In the genomic region with DNA sequence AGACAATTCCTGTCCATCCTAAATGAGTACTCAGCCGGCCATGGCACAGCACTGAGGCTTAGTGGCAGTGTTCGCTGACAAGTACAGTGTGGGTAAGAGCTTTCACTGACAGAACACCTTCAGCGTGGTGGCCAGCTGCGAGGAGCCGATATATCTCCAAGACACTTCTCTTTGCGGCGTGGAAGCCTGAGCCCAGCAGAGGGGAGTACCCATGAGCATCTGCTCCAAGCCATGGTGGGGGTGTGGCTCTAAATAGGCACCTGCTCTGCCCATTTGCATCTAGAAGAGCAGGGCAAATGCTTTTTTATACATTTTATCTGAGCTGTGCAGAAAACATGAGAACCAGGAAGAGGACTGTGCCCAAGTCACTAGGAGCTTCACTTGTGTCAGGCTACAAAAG, we compare ENCODE assay signal across 17 mouse cellular contexts. TPM values are rescaled to one million over a fixed set of nuclear protein-coding genes. Genes with fewer than 3 reads are reported as not detected.
DNase-seq lines count a peak whose midpoint lies in the region; ATAC-seq and TF ChIP-seq lines count a peak whose summit lies in the region.
"Had no signal": no experiment of that assay in that cellular context is flagged by ENCODE, and none has a peak within 500 bp of the region (broad histone marks: within the 10 kb centered on the region; RNA-seq: fewer than 3 reads in every experiment).

No protein-coding gene starts in this region.

- H3K36me3 ChIP-seq in liver, embryonic 11.5 days (ENCODE audit: control insufficient read depth, insufficient read depth, low read length): no peaks in the 10 kb centered on the region
- H3K36me3 ChIP-seq: neural tube, embryonic 12.5 days had no signal

- H3K9ac ChIP-seq in liver, embryonic 11.5 days (ENCODE audit: low read depth, low read length): no peak overlapping the region
- H3K9ac ChIP-seq: neural tube, embryonic 12.5 days had no signal

- peaks cover 23% of the 10 kb centered on the region for H3K4me1 ChIP-seq in liver, embryonic 11.5 days (replicated peaks; ENCODE audit: control insufficient read depth, insufficient read depth, low read length)

- no peak overlapping the region; the same call in 1 of the 2 replicates for H3K4me2 ChIP-seq in liver, embryonic 11.5 days
- H3K4me2 ChIP-seq: neural tube, embryonic 12.5 days had no signal

- H3K27me3 ChIP-seq in liver, embryonic 11.5 days (replicated peaks; ENCODE audit: control insufficient read depth, insufficient read depth, low read length): no peaks in the 10 kb centered on the region
- H3K27me3 ChIP-seq: neural tube, embryonic 12.5 days had no signal

- no peaks in the 10 kb centered on the region for H3K9me3 ChIP-seq in liver, embryonic 11.5 days (ENCODE audit: control insufficient read depth, low read length)
- H3K9me3 ChIP-seq: neural tube, embryonic 12.5 days had no signal

- TF ChIP-seq CTCF in layer of hippocampus, adult 2 months (conservative IDR thresholded peaks at IDR 0.05): no peak

- H3K4me3 ChIP-seq in layer of hippocampus, adult 2 months: no peak overlapping the region
- no peak overlapping the region for H3K4me3 ChIP-seq in liver, embryonic 11.5 days (ENCODE audit: low read depth, low read length)
- H3K4me3 ChIP-seq: neural tube, embryonic 12.5 days had no signal

- peak overlapping the region; percentile 98; the same call in 1 of the 2 replicates for H3K27ac ChIP-seq in layer of hippocampus, adult 2 months
- H3K27ac ChIP-seq in liver, embryonic 11.5 days (ENCODE audit: low read depth, low read length): peak overlapping the region; percentile 64
- H3K27ac ChIP-seq: hindbrain, postnatal 0 days; neural tube, embryonic 12.5 days; stomach, postnatal 0 days had no signal

- WGBS in liver, embryonic 11.5 days: 66% methylated on average over 7 of the region's 7 CpGs

- peak; percentile 58 for ATAC-seq in liver, embryonic 11.5 days (replicated peaks; ENCODE audit: low FRiP score)
- ATAC-seq: CD4-positive, CD25-positive, alpha-beta regulatory T cell, adult 4 months; hindbrain, postnatal 0 days; midbrain, embryonic 16.5 days had no signal

- DNase-seq in layer of hippocampus, adult 2 months (ENCODE audit: low spot score in 2 of 2): no peak
- no peak for DNase-seq in layer of hippocampus, adult 9-11 months
- DNase-seq in brain, adult 2 months (ENCODE audit: low read depth, low spot score): peak; percentile 55
- DNase-seq in liver, embryonic 11.5 days (ENCODE audit: low spot score): no peak
- peak; percentile 77 for DNase-seq in thymus, postnatal 0 days (ENCODE audit: low spot score)
- no peak for DNase-seq in kidney, adult 9 months
- no peak for DNase-seq in heart, postnatal 4 days
- DNase-seq in cerebellum, adult 9-10 months: no peak
- DNase-seq: adrenal gland, postnatal 25 days; gastrocnemius, postnatal 14 days; heart, postnatal 10 days; right cerebral cortex, postnatal 4 days had no signal

RNA-seq across cellular contexts. Expression of gene Pitpnm2, which starts 23.7 kb away (rescaled TPM):
- total RNA-seq in layer of hippocampus, adult 2 months (2021): 100 to 1,000 TPM; 379 to 394 TPM
- 5.1 and 5.9 TPM in 2 replicates for polyA plus RNA-seq in liver, embryonic 11.5 days (2014; fragmentation: Nextera tagmentation; extraction: Ambion mirVana)
- polyA plus RNA-seq in thymus, postnatal 0 days (2015; fragmentation: Nextera tagmentation; extraction: Ambion mirVana): 22.6 and 33.9 TPM in 2 replicates
- 10 to 100 TPM; 45.9 to 52.2 TPM for total RNA-seq in heart, postnatal 4 days (2021)

Comparison
In these comparisons a context has a peak if more than half of its experiments do, and no peak if none do; other contexts are left out.
1. DNase-seq: peak in brain, adult 2 months (single experiment) and thymus, postnatal 0 days (single experiment); none in layer of hippocampus, adult 2 months (0 of 2), layer of hippocampus, adult 9-11 months (single experiment), liver, embryonic 11.5 days (single experiment), kidney, adult 9 months (single experiment), heart, postnatal 4 days (single experiment) and cerebellum, adult 9-10 months (single experiment).
2. RNA of gene Pitpnm2, which starts 23.7 kb away (total RNA-seq): 379 to 394 TPM in layer of hippocampus, adult 2 months; 45.9 to 52.2 TPM in heart, postnatal 4 days; every median in the first group is over 4 times any median in the second.